Mouse (Mus musculus) 416B (cell line): ENCODE measurements at regions not wholly inside any gene's neighbourhood (a gene's known extent, or its start where the extent isn't known, plus 50 kb on each side); places are given as distances from the start of the nearest gene placed in this dataset.
"Not testable (repeated sequence)": the region's sequence is repeated elsewhere in the genome, so short reads cannot be mapped to it uniquely, and the experiment has no call there.

Experiments
- DNase-seq: peaks from one replicate; pipeline ENCODE4 v3.0.0; 2011; ENCODE audit warnings: low read depth

GRCm38 (mm10) chr2:15273446-15273845 is 218.6 kb upstream of the Nsun6 start:
- DNase-seq: no peak

GRCm38 (mm10) chr2:15260486-15261165 is 205.8 kb upstream of the Nsun6 start:
- DNase-seq: peak; percentile 15

GRCm38 (mm10) chr2:15242276-15242675 is 187.4 kb upstream of the Nsun6 start:
- DNase-seq: not testable (repeated sequence)

- no peak for DNase-seq
Observed at GRCm38 (mm10) chr2:15221910-15222309, 167.0 kb upstream of the Nsun6 start.

GRCm38 (mm10) chr2:15188091-15188490 is 133.2 kb upstream of the Nsun6 start:
- DNase-seq: no peak

GRCm38 (mm10) chr2:15181000-15181399 is 126.1 kb upstream of the Nsun6 start:
- DNase-seq: no peak

GRCm38 (mm10) chr2:15166435-15167024 is 111.7 kb upstream of the Nsun6 start:
- DNase-seq: no peak

- no peak for DNase-seq
Observed at GRCm38 (mm10) chr2:15165830-15166229, 111.0 kb upstream of the Nsun6 start.

GRCm38 (mm10) chr2:15163732-15164418 is 109.0 kb upstream of the Nsun6 start:
- no peak for DNase-seq

GRCm38 (mm10) chr2:15161831-15162230 is 107.0 kb upstream of the Nsun6 start:
- no peak for DNase-seq

GRCm38 (mm10) chr2:15157622-15158021 is 102.8 kb upstream of the Nsun6 start:
- DNase-seq: no peak

- DNase-seq: no peak
Observed at GRCm38 (mm10) chr2:15150823-15151222, 96.0 kb upstream of the Nsun6 start.

GRCm38 (mm10) chr2:15148381-15148780 is 93.5 kb upstream of the Nsun6 start:
- no peak for DNase-seq

GRCm38 (mm10) chr2:15146986-15147385 is 92.1 kb upstream of the Nsun6 start:
- no peak for DNase-seq

GRCm38 (mm10) chr2:15146414-15146813 is 91.5 kb upstream of the Nsun6 start:
- no peak for DNase-seq

- DNase-seq: no peak
Observed at GRCm38 (mm10) chr2:15144781-15145180, 89.9 kb upstream of the Nsun6 start.

GRCm38 (mm10) chr2:15139877-15140276 is 85.0 kb upstream of the Nsun6 start:
- DNase-seq: no peak
